Mouse (Mus musculus) cortical plate, adult 2 months (tissue): ENCODE results near the gene Epb41l3. TPM values are rescaled to one million over a fixed set of nuclear protein-coding genes. Genes with fewer than 3 reads are reported as not detected.

Experiments
- H3K27ac ChIP-seq: fragments of 200-500 bp; 2 replicates; pipeline ENCODE4 v1.5.1; 2012; ENCODE audit warnings: low read length, control low read depth, inconsistent platforms; ENCODE audit not compliant: insufficient read depth
- H3K4me1 ChIP-seq: fragments of 200-500 bp; 2 replicates; pipeline ENCODE4 v1.6.1; 2011; ENCODE audit warnings: low read length; ENCODE audit not compliant: control insufficient read depth, insufficient read depth
- H3K4me3 ChIP-seq: fragments of 200-500 bp; 2 replicates; pipeline ENCODE4 v1.5.1; 2011; ENCODE audit warnings: mild to moderate bottlenecking, low read length, control low read depth; ENCODE audit not compliant: insufficient read depth
- CTCF ChIP-seq: fragments of 200-500 bp; IDR thresholded peaks from 2 replicates; pipeline ENCODE4 v1.5.1; 2011; ENCODE audit warnings: mild to moderate bottlenecking, control low read depth, low read length; ENCODE audit not compliant: insufficient read depth; ENCODE audit errors: extremely low read depth
- POLR2A ChIP-seq: fragments of 200-500 bp; IDR thresholded peaks from 2 replicates; pipeline ENCODE4 v1.6.1; 2011; ENCODE audit warnings: mild to moderate bottlenecking, low read length, control low read depth; ENCODE audit not compliant: insufficient read depth; ENCODE audit errors: extremely low read depth
- polyA plus RNA-seq: library from polyadenylated mRNA; depleted of rRNA; stranded (reverse); fragments of >200 nt; gene quantifications from 2 replicates; pipeline ENCODE4 v1.2.3, GENCODE M21; 2012

The Epb41l3 gene
- polyA plus RNA-seq, 1 experiment, result 124 TPM

- Histone ChIP-seq H3K4me1 (no peaks in the 10 kb centered on the region), H3K27ac (no peak overlapping the region), H3K4me3 (no peak overlapping the region)
- no peak for TF ChIP-seq CTCF
- no peak for TF ChIP-seq POLR2A
Measured at GRCm38 (mm10) chr17:69200936-69201335, 125.5 kb downstream of the Epb41l3 start.

GRCm38 (mm10) chr17:69205282-69205999 lies 130.0 kb downstream of the Epb41l3 start:
- H3K4me3 ChIP-seq, result no peak overlapping the region
- no peak overlapping the region for H3K27ac ChIP-seq
- no peaks in the 10 kb centered on the region; the same call in 1 of the 2 replicates for H3K4me1 ChIP-seq
- TF ChIP-seq CTCF (no peak), POLR2A (no peak)

GRCm38 (mm10) chr17:69207562-69208312 lies 132.3 kb downstream of the Epb41l3 start:
- Histone ChIP-seq H3K4me1 (no peaks in the 10 kb centered on the region; the same call in 1 of the 2 replicates), H3K27ac (no peak overlapping the region), H3K4me3 (no peak overlapping the region)
- TF ChIP-seq POLR2A (no peak), CTCF (no peak)

GRCm38 (mm10) chr17:69211065-69211464 lies 135.6 kb downstream of the Epb41l3 start:
- no peak overlapping the region for H3K4me3 ChIP-seq
- H3K27ac ChIP-seq, result no peak overlapping the region
- no peak for TF ChIP-seq CTCF
- TF ChIP-seq POLR2A, result no peak
- H3K4me1 ChIP-seq, result no peaks in the 10 kb centered on the region; the same call in 1 of the 2 replicates

DNA sequence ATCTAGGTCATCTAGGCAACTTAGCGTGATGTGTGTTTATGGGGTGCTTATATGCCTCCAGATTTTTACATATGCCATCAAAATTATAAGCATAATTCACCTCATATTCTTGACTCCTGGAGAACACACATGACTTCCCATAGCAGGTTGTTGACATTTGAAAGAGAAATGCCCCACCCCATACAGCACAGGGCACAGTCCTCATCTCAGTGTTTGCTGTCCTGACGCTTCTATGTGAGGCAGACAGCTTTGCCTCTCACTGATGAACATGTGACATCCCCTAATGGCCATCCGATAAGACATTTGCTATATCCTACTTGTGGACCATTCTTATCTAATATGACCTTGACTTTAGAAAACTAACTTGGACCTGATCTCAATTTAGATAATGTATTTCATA lies 140.6 kb downstream of the Epb41l3 start:
- H3K4me3 ChIP-seq, result no peak overlapping the region
- H3K27ac ChIP-seq, result no peak overlapping the region
- TF ChIP-seq POLR2A, result no peak
- no peak for TF ChIP-seq CTCF
- no peaks in the 10 kb centered on the region for H3K4me1 ChIP-seq

DNA sequence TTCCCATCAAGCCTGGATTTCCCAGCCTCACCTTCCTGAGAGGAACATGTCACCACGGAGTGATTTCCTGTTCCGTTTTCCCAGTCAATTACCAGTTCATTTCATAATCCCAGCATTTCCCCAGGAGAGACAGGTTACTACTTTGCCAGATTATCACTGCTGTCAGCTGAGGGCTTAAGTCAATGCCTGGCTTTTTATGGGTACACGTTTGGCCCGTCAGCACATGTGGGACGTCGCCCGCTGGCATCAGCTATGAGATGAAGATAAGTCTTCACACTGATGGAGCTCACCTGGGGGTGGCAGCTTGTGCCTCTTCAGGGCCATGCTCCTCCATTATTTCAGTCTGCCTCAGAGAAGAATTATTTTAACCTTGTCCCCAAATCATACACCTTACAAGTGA lies 145.4 kb downstream of the Epb41l3 start:
- Histone ChIP-seq H3K27ac (no peak overlapping the region), H3K4me3 (no peak overlapping the region), H3K4me1 (no peaks in the 10 kb centered on the region)
- TF ChIP-seq POLR2A (no peak), CTCF (no peak)

DNA sequence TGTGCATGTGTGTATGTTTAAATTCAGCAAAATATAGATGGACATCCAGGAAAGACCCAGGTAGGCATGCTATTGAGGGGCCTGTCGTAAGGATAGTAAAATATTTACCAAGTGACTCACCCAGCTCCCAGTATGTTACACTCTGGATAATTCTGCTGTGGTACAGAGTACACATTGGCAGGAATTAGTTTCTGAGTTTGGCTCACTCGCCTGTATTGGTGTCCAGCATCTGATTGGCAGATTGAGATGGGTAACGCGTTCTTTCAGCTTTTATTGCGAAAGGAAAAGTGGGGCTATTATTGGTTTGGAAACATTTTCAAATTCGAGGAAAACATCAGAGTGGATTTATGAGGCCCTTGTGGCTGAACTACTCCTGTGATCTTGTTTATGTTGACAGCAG lies 145.9 kb downstream of the Epb41l3 start:
- TF ChIP-seq CTCF (no peak), POLR2A (no peak)
- H3K4me1 ChIP-seq, result no peaks in the 10 kb centered on the region
- H3K27ac ChIP-seq, result no peak overlapping the region
- no peak overlapping the region for H3K4me3 ChIP-seq

- Histone ChIP-seq H3K27ac (no peak overlapping the region), H3K4me3 (no peak overlapping the region), H3K4me1 (no peaks in the 10 kb centered on the region)
- no peak for TF ChIP-seq CTCF
- TF ChIP-seq POLR2A, result no peak
Measured at GRCm38 (mm10) chr17:69221966-69222692, 146.6 kb downstream of the Epb41l3 start.

DNA sequence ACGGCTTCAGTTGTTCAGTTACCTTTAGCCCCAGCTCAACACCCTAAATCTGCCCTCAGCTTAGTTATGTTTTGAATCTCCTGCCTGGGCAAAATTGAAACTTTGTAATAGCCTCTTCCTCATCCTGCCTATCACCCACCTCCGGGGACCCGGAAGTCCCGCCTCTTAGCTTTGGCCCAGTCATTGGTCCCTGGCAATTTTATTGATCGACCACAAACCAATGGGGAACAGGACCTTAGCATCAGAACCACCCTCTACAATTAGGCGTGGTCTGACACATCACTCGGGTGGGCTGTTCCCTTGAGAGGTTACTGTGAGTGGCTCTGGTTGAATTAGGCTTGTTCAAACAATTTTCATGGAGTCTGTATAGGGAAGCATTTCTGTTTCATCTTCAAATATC lies 150.5 kb downstream of the Epb41l3 start:
- Histone ChIP-seq H3K4me1 (peaks cover 3% of the 10 kb centered on the region; the same call in 1 of the 2 replicates), H3K27ac (no peak overlapping the region), H3K4me3 (no peak overlapping the region)
- no peak for TF ChIP-seq POLR2A

GRCm38 (mm10) chr17:69227426-69228014 lies 152.0 kb downstream of the Epb41l3 start:
- TF ChIP-seq CTCF, result no peak
- no peak for TF ChIP-seq POLR2A
- Histone ChIP-seq H3K4me1 (peaks cover 3% of the 10 kb centered on the region; the same call in 1 of the 2 replicates), H3K4me3 (no peak overlapping the region), H3K27ac (no peak overlapping the region)
